ENCODE assay signal across 9 mouse cellular contexts in genomic region chr9:14608521-14608920, GRCm38 (mm10). TPM values are rescaled to one million over a fixed set of nuclear protein-coding genes. Genes with fewer than 3 reads are reported as not detected.
A peak's percentile ranks its signal among the peaks of the same experiment; 100 is the strongest.
DNase-seq lines count a peak whose midpoint lies in the region; ATAC-seq and TF ChIP-seq lines count a peak whose summit lies in the region.
"Had no signal": no experiment of that assay in that cellular context is flagged by ENCODE, and none has a peak within 500 bp of the region (broad histone marks: within the 10 kb centered on the region; RNA-seq: fewer than 3 reads in every experiment).

No protein-coding gene starts in this region.

- 38% methylated on average over 5 of the region's 5 CpGs for WGBS in liver, embryonic 15.5 days (ENCODE audit: insufficient replicate concordance)

- intact Hi-C loops in gastrocnemius, postnatal 14 days (cut with DNase I; ENCODE audit: low total_unique reads) = loop anchor here (5.0 kb wide), 1 partner anchor 621 kb away; no protein-coding TSS in a partner anchor
- intact Hi-C loops in heart, postnatal 14 days (cut with DNase I) = loop anchor here (5.0 kb wide), 1 partner anchor 1774 kb away; no protein-coding TSS in a partner anchor

- ATAC-seq in liver, embryonic 15.5 days (ENCODE audit: insufficient read depth) = peak; percentile 51

- H3K9me3 ChIP-seq in liver, embryonic 15.5 days (replicated peaks) = no peaks in the 10 kb centered on the region

- peaks cover 14% of the 10 kb centered on the region for H3K27me3 ChIP-seq in liver, embryonic 15.5 days

- H3K36me3 ChIP-seq in liver, embryonic 15.5 days (replicated peaks) = no peaks in the 10 kb centered on the region

- H3K4me1 ChIP-seq in liver, embryonic 15.5 days (replicated peaks) = no peaks in the 10 kb centered on the region

- H3K4me3 ChIP-seq in liver, embryonic 15.5 days (replicated peaks) = no peak overlapping the region

- DNase-seq in gastrocnemius, postnatal 14 days = peak; percentile 47
- no peak for DNase-seq in gastrocnemius, adult 8-10 months (ENCODE audit: low spot score in 2 of 2)
- peak; percentile 44 for DNase-seq in brain, embryonic 14.5 days (ENCODE audit: low read depth)
- peak; percentile 59 to 66 for DNase-seq in heart, postnatal 14 days
- no peak for DNase-seq in cerebellum, postnatal 36 days
- DNase-seq in urinary bladder, postnatal 36 days (ENCODE audit: low spot score in 2 of 2) = no peak
- DNase-seq in right cerebral cortex, postnatal 4 days = no peak

- no peak for TF ChIP-seq POLR2A in brain, embryonic 14.5 days (IDR thresholded peaks at IDR 0.05; ENCODE audit: borderline replicate concordance, extremely low read depth, insufficient read depth, insufficient read length, poor library complexity, severe bottlenecking)

- TF ChIP-seq CTCF in brain, embryonic 14.5 days (IDR thresholded peaks at IDR 0.05; ENCODE audit: borderline replicate concordance, extremely low read depth, insufficient read depth, insufficient read length) = no peak

- H3K9ac ChIP-seq in liver, embryonic 15.5 days = no peak overlapping the region

- no peak overlapping the region for H3K27ac ChIP-seq in liver, embryonic 15.5 days (replicated peaks)

- H3K4me2 ChIP-seq in liver, embryonic 15.5 days = no peak overlapping the region

RNA-seq across cellular contexts. Expression of gene Amotl1, which starts 36.3 kb away (rescaled TPM):
- total RNA-seq in gastrocnemius, postnatal 14 days (2021) = 100 to 1,000 TPM; 264 to 270 TPM
- 100 to 1,000 TPM; 324 to 412 (median 352) TPM for total RNA-seq in gastrocnemius, adult 8-10 months (2022)
- polyA plus RNA-seq in brain, embryonic 14.5 days (2012; rRNA removed) = 17.5 and 23.6 TPM in 2 replicates
- total RNA-seq in heart, postnatal 14 days (2021) = 10 to 100 TPM; 54.1 to 55.8 TPM
- 1.8 and 2.1 TPM in 2 replicates for polyA plus RNA-seq in liver, embryonic 15.5 days (2015; fragmentation: Nextera tagmentation; extraction: Ambion mirVana)
- total RNA-seq: megakaryocyte-erythroid progenitor cell, adult 5-6 weeks had no signal

Comparison
In these comparisons a context has a peak if more than half of its experiments do, and no peak if none do; other contexts are left out.
1. DNase-seq: peak in gastrocnemius, postnatal 14 days (single experiment), brain, embryonic 14.5 days (single experiment) and heart, postnatal 14 days (2 of 2); none in gastrocnemius, adult 8-10 months (0 of 2), cerebellum, postnatal 36 days (0 of 2), urinary bladder, postnatal 36 days (0 of 2) and right cerebral cortex, postnatal 4 days (single experiment).
2. RNA of gene Amotl1, which starts 36.3 kb away (total RNA-seq): 324 to 412 TPM in gastrocnemius, adult 8-10 months and 264 to 270 TPM in gastrocnemius, postnatal 14 days; 54.1 to 55.8 TPM in heart, postnatal 14 days; every median in the first group is over 4 times any median in the second.